Mouse (Mus musculus) erythroblast, embryonic 14.5 days (primary cell): ENCODE measurements around the gene Tmsb10.

Source experiments
- GATA1 ChIP-seq: IDR thresholded peaks from 2 replicates; pipeline ENCODE4 v1.6.1; 2012; ENCODE audit warnings: low read length, inconsistent platforms, mixed read lengths
- TAL1 ChIP-seq: IDR thresholded peaks from 3 replicates; pipeline ENCODE4 v1.6.1; 2012; ENCODE audit warnings: low read length, inconsistent platforms, mixed read lengths

DNA sequence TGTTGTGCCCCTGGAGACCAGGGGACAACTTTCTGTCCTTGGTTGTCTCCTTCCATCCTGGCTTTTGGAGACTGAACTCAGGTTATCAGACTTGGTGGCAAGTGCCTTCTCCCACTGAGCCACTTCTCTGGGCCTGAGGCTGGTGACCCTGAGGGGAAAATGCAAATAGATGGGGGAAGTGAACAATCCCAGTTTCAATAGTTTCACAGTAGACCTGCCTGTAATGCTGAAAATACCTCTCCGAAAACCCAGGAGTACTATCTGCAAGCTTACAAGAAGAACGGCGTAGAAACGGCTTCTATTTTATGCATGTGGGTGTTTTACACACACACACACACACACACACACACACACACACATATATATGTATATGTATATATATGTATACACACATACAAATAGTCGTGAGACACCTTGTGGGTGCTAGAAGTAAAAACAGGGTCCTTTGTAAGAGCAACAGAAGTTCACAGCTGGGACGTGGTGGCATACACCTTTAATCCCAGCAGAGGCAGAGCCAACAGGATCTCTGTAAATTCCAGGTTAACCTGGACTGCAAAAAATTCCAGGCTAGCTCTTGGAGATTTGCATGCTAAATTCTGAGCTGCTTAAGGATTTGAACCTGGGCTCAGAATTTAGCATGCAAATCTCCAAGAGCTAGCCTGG lies 44.3 kb downstream of the Tmsb10 start:
- no peak for TF ChIP-seq GATA1
- TF ChIP-seq TAL1, result no peak
